Mouse (Mus musculus) liver, embryonic 14.5 days (tissue): ENCODE data around the gene Tango2. TPM values are rescaled to one million over a fixed set of nuclear protein-coding genes. Genes with fewer than 3 reads are reported as not detected.
A peak's percentile ranks its signal among the peaks of the same experiment; 100 is the strongest.
"Not testable (repeated sequence)": the region's sequence is repeated elsewhere in the genome, so short reads cannot be mapped to it uniquely, and the experiment has no call there.

Experiments used
- ATAC-seq: fragments of 200-750 bp; cut with Nextera tagmentation; 2 replicates; pipeline ENCODE4 v1.8.0; 2017; ENCODE audit warnings: moderate number of reproducible peaks, mild to moderate bottlenecking, moderate library complexity; ENCODE audit not compliant: insufficient read depth
- DNase-seq, 3 experiments: peaks; one replicate each; pipeline ENCODE4 v3.0.0-alpha.2; 2012 to 2013; ENCODE audit warnings: low read depth in 3 of 3, low spot score in 3 of 3
- H3K27ac ChIP-seq: fragments of 300-500 bp; sonication (generic); 2 replicates; pipeline ENCODE4 v1.5.1; 2014; ENCODE audit warnings: moderate library complexity, mild to moderate bottlenecking, control low read depth, inconsistent platforms
- H3K27me3 ChIP-seq: fragments of 300-500 bp; sonication (generic); 2 replicates; pipeline ENCODE4 v1.6.1; 2014; ENCODE audit warnings: mild to moderate bottlenecking, low read length, moderate library complexity; ENCODE audit not compliant: control insufficient read depth, insufficient read depth
- H3K36me3 ChIP-seq: fragments of 300-500 bp; sonication (generic); replicated peaks from 2 replicates; pipeline ENCODE4 v1.6.1; 2014; ENCODE audit warnings: low read depth; ENCODE audit not compliant: control insufficient read depth, insufficient read depth
- H3K4me1 ChIP-seq, 2 experiments: fragments of 200-500 bp in 1 of 2; fragments of 300-500 bp in 1 of 2; sonication (generic) in 1 of 2; replicated peaks; 2 replicates each; pipeline ENCODE4 v1.6.1; 2012 to 2014; ENCODE audit warnings: antibody characterized with exemption in 1 of 2, inconsistent platforms in 1 of 2, low read length in 1 of 2; ENCODE audit not compliant: control insufficient read depth in 2 of 2, insufficient read depth in 2 of 2
- H3K4me2 ChIP-seq: fragments of 300-500 bp; sonication (generic); 2 replicates; pipeline ENCODE4 v1.6.1; 2014; ENCODE audit warnings: low read depth, mild to moderate bottlenecking, control low read depth, moderate library complexity
- H3K4me3 ChIP-seq, 2 experiments: fragments of 200-500 bp in 1 of 2; fragments of 300-500 bp in 1 of 2; sonication (generic) in 1 of 2; 2 replicates each; pipeline ENCODE4 v1.5.1; 2012 to 2014; ENCODE audit warnings: low read depth in 2 of 2, low read length in 2 of 2, mild to moderate bottlenecking in 2 of 2, control low read depth in 1 of 2, inconsistent platforms in 1 of 2, moderate library complexity in 1 of 2; ENCODE audit not compliant: insufficient read depth in 1 of 2
- H3K9ac ChIP-seq: fragments of 300-500 bp; sonication (generic); replicated peaks from 2 replicates; pipeline ENCODE4 v1.6.1; 2014; ENCODE audit warnings: mild to moderate bottlenecking, control low read depth, moderate library complexity
- H3K9me3 ChIP-seq: fragments of 300-500 bp; sonication (generic); 2 replicates; pipeline ENCODE4 v1.6.1; 2016; ENCODE audit warnings: low read length, mixed read lengths; ENCODE audit not compliant: control insufficient read depth
- CTCF ChIP-seq: IDR thresholded peaks from 2 replicates; pipeline ENCODE4 v1.5.1; 2016; ENCODE audit warnings: antibody characterized with exemption, low read depth, control low read depth
- EP300 ChIP-seq: IDR thresholded peaks from 2 replicates; pipeline ENCODE4 v1.6.1; 2016; ENCODE audit warnings: antibody characterized with exemption, low read depth
- WGBS: fragments of 180-500 bp; shearing (Covaris S2); extraction: QIAGEN DNeasy Blood & Tissue Kit; methylation state at CpG from one replicate; pipeline ENCODE4 v1.1.7; 2014; ENCODE audit not compliant: insufficient replicate concordance; 5-methylcytosine and 5-hydroxymethylcytosine counted together
- polyA plus RNA-seq, 2 experiments: library from polyadenylated mRNA; depleted of rRNA in 1 of 2; stranded (reverse) in 1 of 2; unstranded in 1 of 2; fragments of >200 nt; fragmentation: Nextera tagmentation in 1 of 2; extraction: Ambion mirVana in 1 of 2; gene quantifications; 2 replicates each; pipeline versions ENCODE4 v1.2.1 to v1.2.3; 2012 to 2014

Gene Tango2
- polyA plus RNA-seq, 2 experiments: 44.5 to 58.8 TPM

GRCm38 (mm10) chr16:18289614-18290013 lies 58.3 kb downstream of the Tango2 start:
- under 1% methylated on average over 9 of the region's 10 CpGs for WGBS
- not testable (repeated sequence) for ATAC-seq
- H3K9ac ChIP-seq: peak overlapping the region; percentile 68

GRCm38 (mm10) chr16:18289067-18289588 lies 58.8 kb downstream of the Tango2 start, which contains the start of gene Dgcr8:
Gene Dgcr8, minus strand, starts transcription at chr16:18289246.
- DNase-seq (peak; percentile 94), ATAC-seq (peak; percentile 98)
- Histone ChIP-seq H3K4me2 (peak within 1 kb of the TSS; percentile 89), H3K36me3 (peaks cover 32% of the 10 kb centered on the region), H3K4me3 (peak within 1 kb of the TSS; percentile 72 to 76), H3K27me3 (no peaks in the 10 kb centered on the region), H3K27ac (peak within 1 kb of the TSS; percentile 70), H3K4me1 (peaks cover 16 to 18% of the 10 kb centered on the region in 2 experiments), H3K9me3 (no peaks in the 10 kb centered on the region), H3K9ac (peak within 1 kb of the TSS; percentile 68)
- no peak for TF ChIP-seq CTCF
- no peak for TF ChIP-seq EP300
- WGBS: under 1% methylated on average over 69 of the region's 71 CpGs

More at GRCm38 (mm10) chr16:18289614-18290013, 58.3 kb downstream of the Tango2 start:
- H3K4me2 ChIP-seq: peak overlapping the region; percentile 61
- TF ChIP-seq EP300: 0 out of 2 replicates have a peak, but pooled peaks have one; percentile 7
- peak overlapping the region; percentile 59; the same call in 1 of the 2 replicates for H3K27ac ChIP-seq
- not testable (repeated sequence) for H3K9me3 ChIP-seq, H3K27me3 ChIP-seq, DNase-seq
- peaks cover 27% of the 10 kb centered on the region for H3K36me3 ChIP-seq
- H3K4me3 ChIP-seq: peak overlapping the region; percentile 55 to 72
- peaks cover 16 to 18% of the 10 kb centered on the region in 2 experiments for H3K4me1 ChIP-seq

- peaks cover 37% of the 10 kb centered on the region for H3K36me3 ChIP-seq
- DNase-seq (peak; percentile 62 to 68 (median 63)), ATAC-seq (peak; percentile 90)
- no peaks in the 10 kb centered on the region for H3K9me3 ChIP-seq
- H3K9ac ChIP-seq: peak overlapping the region; percentile 68
- H3K4me2 ChIP-seq: peak overlapping the region; percentile 89
- under 1% methylated on average over 28 of the region's 31 CpGs for WGBS
- peak overlapping the region; percentile 72 to 76 for H3K4me3 ChIP-seq
- peaks cover 16 to 18% of the 10 kb centered on the region in 2 experiments for H3K4me1 ChIP-seq
- peak overlapping the region; percentile 70 for H3K27ac ChIP-seq
- no peaks in the 10 kb centered on the region for H3K27me3 ChIP-seq
- no peak for TF ChIP-seq CTCF
- TF ChIP-seq EP300: no peak
These were observed 59.3 kb downstream of the Tango2 start for GRCm38 (mm10) chr16:18288581-18289061.

GRCm38 (mm10) chr16:18288166-18288565 lies 59.7 kb downstream of the Tango2 start:
- H3K27ac ChIP-seq: peak overlapping the region; percentile 70
- H3K9ac ChIP-seq: peak overlapping the region; percentile 68
- ATAC-seq: no peak
- H3K27me3 ChIP-seq: no peaks in the 10 kb centered on the region
- no peaks in the 10 kb centered on the region for H3K9me3 ChIP-seq
- H3K36me3 ChIP-seq: peaks cover 41% of the 10 kb centered on the region
- peak overlapping the region; percentile 72 to 76 for H3K4me3 ChIP-seq
- WGBS: 0% methylated on average over 4 of the region's 4 CpGs
- peak in 1 of 3 experiments; percentile 11 for DNase-seq
- peak overlapping the region; percentile 89 for H3K4me2 ChIP-seq
- H3K4me1 ChIP-seq: peaks cover 16 to 18% of the 10 kb centered on the region in 2 experiments
- no peak for TF ChIP-seq CTCF
- TF ChIP-seq EP300: no peak

GRCm38 (mm10) chr16:18275166-18275565 lies 72.7 kb downstream of the Tango2 start:
- Histone ChIP-seq H3K4me2 (no peak overlapping the region), H3K9ac (no peak overlapping the region), H3K4me3 (no peak overlapping the region), H3K9me3 (no peaks in the 10 kb centered on the region), H3K36me3 (peaks cover 96% of the 10 kb centered on the region), H3K27ac (no peak overlapping the region), H3K4me1 (no peaks in the 10 kb centered on the region), H3K27me3 (no peaks in the 10 kb centered on the region)
- no peak for ATAC-seq
- 81% methylated on average over 2 of the region's 2 CpGs for WGBS
- TF ChIP-seq EP300 (no peak), CTCF (no peak)
- DNase-seq: no peak
